Mouse (Mus musculus) kidney, embryonic 15.5 days (tissue): ENCODE data around the gene Abcc8. TPM values are rescaled to one million over a fixed set of nuclear protein-coding genes. Genes with fewer than 3 reads are reported as not detected.
"Not testable (repeated sequence)": the region's sequence is repeated elsewhere in the genome, so short reads cannot be mapped to it uniquely, and the experiment has no call there.

Source experiments
- ATAC-seq: fragments of 200-750 bp; cut with Nextera tagmentation; replicated peaks from 2 replicates; pipeline ENCODE4 v1.8.0; 2017; ENCODE audit warnings: moderate TSS enrichment; ENCODE audit not compliant: low FRiP score
- H3K27ac ChIP-seq: fragments of 300-500 bp; sonication (generic); 2 replicates; pipeline ENCODE4 v1.5.1; 2015; ENCODE audit warnings: mild to moderate bottlenecking, inconsistent platforms
- H3K27me3 ChIP-seq: fragments of 300-500 bp; sonication (generic); 2 replicates; pipeline ENCODE4 v1.6.1; 2015; ENCODE audit warnings: inconsistent platforms
- H3K36me3 ChIP-seq: fragments of 300-500 bp; sonication (generic); 2 replicates; pipeline ENCODE4 v1.6.1; 2015; ENCODE audit warnings: inconsistent platforms
- H3K4me1 ChIP-seq: fragments of 300-500 bp; sonication (generic); 2 replicates; pipeline ENCODE4 v1.6.1; 2015; ENCODE audit warnings: inconsistent platforms
- H3K4me2 ChIP-seq: fragments of 300-500 bp; sonication (generic); 2 replicates; pipeline ENCODE4 v1.6.1; 2015; ENCODE audit warnings: moderate library complexity, mild to moderate bottlenecking, inconsistent platforms
- H3K4me3 ChIP-seq: fragments of 300-500 bp; sonication (generic); replicated peaks from 2 replicates; pipeline ENCODE4 v1.5.1; 2015; ENCODE audit warnings: mild to moderate bottlenecking, inconsistent platforms
- H3K9ac ChIP-seq: fragments of 300-500 bp; sonication (generic); 2 replicates; pipeline ENCODE4 v1.6.1; 2015; ENCODE audit warnings: mild to moderate bottlenecking, inconsistent platforms
- H3K9me3 ChIP-seq: fragments of 300-500 bp; sonication (generic); replicated peaks from 2 replicates; pipeline ENCODE4 v1.6.1; 2016; ENCODE audit warnings: inconsistent platforms
- WGBS: fragments of 180-500 bp; shearing (Covaris S2); methylation state at CpG from one replicate; pipeline ENCODE4 v1.1.7; 2015; ENCODE audit warnings: mixed read lengths; 5-methylcytosine and 5-hydroxymethylcytosine counted together
- polyA plus RNA-seq: library from polyadenylated mRNA; unstranded; fragments of >200 nt; fragmentation: Nextera tagmentation; extraction: Ambion mirVana; gene quantifications from 2 replicates; pipeline ENCODE4 v1.2.1, GENCODE M21; 2015

The Abcc8 gene
- polyA plus RNA-seq, 1 experiment from 2014 or later: 2.3 TPM

GRCm38 (mm10) chr7:46195356-46195755, 15.5 kb upstream of the Abcc8 start:
- 75% methylated on average over 5 of the region's 5 CpGs for WGBS

GRCm38 (mm10) chr7:46184232-46184631, 4.4 kb upstream of the Abcc8 start:
- Histone ChIP-seq H3K4me3 (no peak overlapping the region), H3K27ac (no peak overlapping the region), H3K9ac (no peak overlapping the region), H3K4me2 (no peak overlapping the region), H3K4me1 (peaks cover 10% of the 10 kb centered on the region), H3K36me3 (no peaks in the 10 kb centered on the region), H3K9me3 (no peaks in the 10 kb centered on the region), H3K27me3 (peaks cover 34% of the 10 kb centered on the region)
- no peak for ATAC-seq

More at GRCm38 (mm10) chr7:46195356-46195755, 15.5 kb upstream of the Abcc8 start:
- H3K27ac ChIP-seq: no peak overlapping the region
- H3K4me1 ChIP-seq: no peaks in the 10 kb centered on the region
- no peak for ATAC-seq
- H3K36me3 ChIP-seq: no peaks in the 10 kb centered on the region
- H3K9ac ChIP-seq: no peak overlapping the region
- no peak overlapping the region for H3K4me2 ChIP-seq
- H3K27me3 ChIP-seq: no peaks in the 10 kb centered on the region; the same call in 1 of the 2 replicates
- H3K9me3 ChIP-seq: no peaks in the 10 kb centered on the region
- no peak overlapping the region for H3K4me3 ChIP-seq

- Histone ChIP-seq H3K9me3 (no peaks in the 10 kb centered on the region), H3K9ac (no peak overlapping the region), H3K27ac (no peak overlapping the region), H3K27me3 (peaks cover 61% of the 10 kb centered on the region), H3K36me3 (no peaks in the 10 kb centered on the region), H3K4me2 (no peak overlapping the region), H3K4me1 (peaks cover 13% of the 10 kb centered on the region), H3K4me3 (no peak overlapping the region)
- 6% methylated on average over 3 of the region's 3 CpGs for WGBS
- ATAC-seq: no peak
Observed at GRCm38 (mm10) chr7:46181590-46181989, 1.8 kb upstream of the Abcc8 start.

- H3K27ac ChIP-seq, H3K27me3 ChIP-seq, H3K4me3 ChIP-seq, H3K9me3 ChIP-seq, H3K4me1 ChIP-seq, H3K4me2 ChIP-seq, ATAC-seq, H3K36me3 ChIP-seq, H3K9ac ChIP-seq: not testable (repeated sequence)
- WGBS: 82% methylated on average over 1 of the region's 1 CpGs
Observed at GRCm38 (mm10) chr7:46168980-46169379, 10.9 kb downstream of the Abcc8 start.

GRCm38 (mm10) chr7:46168402-46168801, 11.4 kb downstream of the Abcc8 start:
- Histone ChIP-seq H3K27me3 (no peaks in the 10 kb centered on the region), H3K36me3 (no peaks in the 10 kb centered on the region), H3K27ac (no peak overlapping the region), H3K9ac (no peak overlapping the region), H3K4me3 (no peak overlapping the region), H3K4me1 (no peaks in the 10 kb centered on the region; the same call in 1 of the 2 replicates), H3K9me3 (no peaks in the 10 kb centered on the region), H3K4me2 (no peak overlapping the region)
- 93% methylated on average over 6 of the region's 6 CpGs for WGBS
- ATAC-seq: no peak

DNA sequence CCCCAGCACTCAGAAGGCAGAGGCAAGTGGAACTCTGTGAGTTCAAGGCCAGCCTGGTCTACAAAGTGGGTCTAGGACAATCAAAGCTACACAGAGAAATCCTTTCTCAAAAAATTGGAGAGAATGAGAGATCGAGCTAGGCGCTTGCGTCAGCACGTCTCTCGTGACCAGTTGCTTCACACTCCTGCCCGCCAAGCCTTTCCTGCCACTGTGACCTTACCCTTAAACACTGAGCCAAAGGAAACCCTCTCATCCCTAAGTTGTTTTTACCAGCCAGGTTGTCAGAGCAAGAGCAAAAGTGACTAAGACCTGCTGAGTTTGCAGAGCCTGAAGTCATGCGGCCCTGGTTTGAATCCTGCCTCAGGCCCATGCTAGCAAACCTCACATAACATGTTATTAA, 11.9 kb downstream of the Abcc8 start:
- Histone ChIP-seq H3K4me1 (no peaks in the 10 kb centered on the region; the same call in 1 of the 2 replicates), H3K9ac (no peak overlapping the region), H3K9me3 (no peaks in the 10 kb centered on the region), H3K27me3 (no peaks in the 10 kb centered on the region), H3K4me2 (no peak overlapping the region), H3K27ac (no peak overlapping the region), H3K4me3 (no peak overlapping the region), H3K36me3 (no peaks in the 10 kb centered on the region)
- 90% methylated on average over 7 of the region's 7 CpGs for WGBS
- no peak for ATAC-seq

DNA sequence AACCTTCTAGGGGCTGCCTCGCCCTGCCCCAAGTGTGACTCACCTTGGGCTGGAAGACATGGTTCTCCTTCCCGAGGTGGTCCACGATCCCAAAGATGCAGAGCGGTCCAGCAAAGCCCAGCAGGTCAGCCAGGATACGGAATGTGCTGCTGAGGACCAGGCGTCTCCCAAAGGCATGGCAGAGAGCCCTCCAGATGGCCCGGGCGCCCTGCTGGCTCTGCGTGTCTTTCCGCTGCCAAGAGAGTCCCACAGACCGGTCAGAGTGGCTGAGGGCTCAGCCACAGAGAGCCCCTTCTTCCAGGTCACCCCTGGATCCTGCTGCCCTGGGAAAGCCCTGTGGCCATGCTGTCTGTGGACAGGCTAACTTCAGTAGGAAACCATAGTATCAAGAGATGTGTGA, 14.0 kb downstream of the Abcc8 start:
- no peak overlapping the region for H3K9ac ChIP-seq
- no peak overlapping the region for H3K27ac ChIP-seq
- H3K4me1 ChIP-seq: no peaks in the 10 kb centered on the region; the same call in 1 of the 2 replicates
- peaks cover 3% of the 10 kb centered on the region; the same call in 1 of the 2 replicates for H3K27me3 ChIP-seq
- H3K4me3 ChIP-seq: no peak overlapping the region
- no peaks in the 10 kb centered on the region for H3K9me3 ChIP-seq
- H3K4me2 ChIP-seq: no peak overlapping the region
- H3K36me3 ChIP-seq: no peaks in the 10 kb centered on the region
- 90% methylated on average over 11 of the region's 11 CpGs for WGBS
- no peak for ATAC-seq

GRCm38 (mm10) chr7:46162731-46163130, 17.1 kb downstream of the Abcc8 start:
- no peak for ATAC-seq
- H3K27me3 ChIP-seq: peaks cover 6% of the 10 kb centered on the region; the same call in 1 of the 2 replicates
- no peak overlapping the region for H3K4me2 ChIP-seq
- H3K9me3 ChIP-seq: no peaks in the 10 kb centered on the region
- H3K9ac ChIP-seq: no peak overlapping the region
- H3K4me1 ChIP-seq: no peaks in the 10 kb centered on the region
- H3K4me3 ChIP-seq: no peak overlapping the region
- H3K27ac ChIP-seq: no peak overlapping the region
- H3K36me3 ChIP-seq: no peaks in the 10 kb centered on the region
- 76% methylated on average over 5 of the region's 5 CpGs for WGBS

- no peak for ATAC-seq
Observed at GRCm38 (mm10) chr7:46162132-46162727, 17.6 kb downstream of the Abcc8 start.

GRCm38 (mm10) chr7:46161615-46162014, 18.2 kb downstream of the Abcc8 start:
- WGBS: 42% methylated on average over 3 of the region's 3 CpGs
- no peak overlapping the region for H3K4me2 ChIP-seq
- peaks cover 6% of the 10 kb centered on the region; the same call in 1 of the 2 replicates for H3K27me3 ChIP-seq
- H3K4me3 ChIP-seq: no peak overlapping the region
- no peak overlapping the region for H3K9ac ChIP-seq
- no peak overlapping the region for H3K27ac ChIP-seq
- H3K9me3 ChIP-seq: no peaks in the 10 kb centered on the region
- ATAC-seq: no peak
- no peaks in the 10 kb centered on the region for H3K36me3 ChIP-seq
- no peaks in the 10 kb centered on the region for H3K4me1 ChIP-seq

More at GRCm38 (mm10) chr7:46162132-46162727, 17.6 kb downstream of the Abcc8 start:
- no peaks in the 10 kb centered on the region for H3K36me3 ChIP-seq
- H3K9me3 ChIP-seq: no peaks in the 10 kb centered on the region
- no peak overlapping the region for H3K4me3 ChIP-seq
- H3K4me2 ChIP-seq: no peak overlapping the region
- 73% methylated on average over 11 of the region's 11 CpGs for WGBS
- peaks cover 6% of the 10 kb centered on the region; the same call in 1 of the 2 replicates for H3K27me3 ChIP-seq
- no peaks in the 10 kb centered on the region for H3K4me1 ChIP-seq
- no peak overlapping the region for H3K9ac ChIP-seq
- no peak overlapping the region for H3K27ac ChIP-seq

DNA sequence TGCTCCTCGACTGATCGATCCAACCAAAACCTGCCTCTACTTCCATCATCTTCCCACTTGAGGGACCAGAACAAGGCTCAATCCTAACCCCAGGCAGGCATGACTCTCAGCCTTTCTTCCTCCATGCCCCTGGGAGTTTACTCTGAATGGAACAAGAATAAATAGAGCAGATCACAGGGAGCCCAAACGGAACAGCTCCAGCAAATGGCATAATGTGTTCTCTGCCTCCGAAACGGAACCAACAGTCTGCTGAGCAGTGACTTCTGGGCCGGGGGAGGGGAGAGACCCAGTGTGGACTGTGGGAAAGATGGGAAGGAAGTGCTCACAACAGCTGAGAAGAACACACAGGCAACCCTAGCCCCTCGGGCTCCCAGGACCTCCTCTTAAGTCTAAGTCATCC, 22.1 kb downstream of the Abcc8 start:
- Histone ChIP-seq H3K4me1 (peaks cover 8% of the 10 kb centered on the region), H3K27me3 (peaks cover 21% of the 10 kb centered on the region), H3K9me3 (no peaks in the 10 kb centered on the region), H3K27ac (no peak overlapping the region), H3K36me3 (no peaks in the 10 kb centered on the region), H3K9ac (no peak overlapping the region), H3K4me3 (no peak overlapping the region), H3K4me2 (no peak overlapping the region)
- 61% methylated on average over 7 of the region's 7 CpGs for WGBS
- no peak for ATAC-seq

DNA sequence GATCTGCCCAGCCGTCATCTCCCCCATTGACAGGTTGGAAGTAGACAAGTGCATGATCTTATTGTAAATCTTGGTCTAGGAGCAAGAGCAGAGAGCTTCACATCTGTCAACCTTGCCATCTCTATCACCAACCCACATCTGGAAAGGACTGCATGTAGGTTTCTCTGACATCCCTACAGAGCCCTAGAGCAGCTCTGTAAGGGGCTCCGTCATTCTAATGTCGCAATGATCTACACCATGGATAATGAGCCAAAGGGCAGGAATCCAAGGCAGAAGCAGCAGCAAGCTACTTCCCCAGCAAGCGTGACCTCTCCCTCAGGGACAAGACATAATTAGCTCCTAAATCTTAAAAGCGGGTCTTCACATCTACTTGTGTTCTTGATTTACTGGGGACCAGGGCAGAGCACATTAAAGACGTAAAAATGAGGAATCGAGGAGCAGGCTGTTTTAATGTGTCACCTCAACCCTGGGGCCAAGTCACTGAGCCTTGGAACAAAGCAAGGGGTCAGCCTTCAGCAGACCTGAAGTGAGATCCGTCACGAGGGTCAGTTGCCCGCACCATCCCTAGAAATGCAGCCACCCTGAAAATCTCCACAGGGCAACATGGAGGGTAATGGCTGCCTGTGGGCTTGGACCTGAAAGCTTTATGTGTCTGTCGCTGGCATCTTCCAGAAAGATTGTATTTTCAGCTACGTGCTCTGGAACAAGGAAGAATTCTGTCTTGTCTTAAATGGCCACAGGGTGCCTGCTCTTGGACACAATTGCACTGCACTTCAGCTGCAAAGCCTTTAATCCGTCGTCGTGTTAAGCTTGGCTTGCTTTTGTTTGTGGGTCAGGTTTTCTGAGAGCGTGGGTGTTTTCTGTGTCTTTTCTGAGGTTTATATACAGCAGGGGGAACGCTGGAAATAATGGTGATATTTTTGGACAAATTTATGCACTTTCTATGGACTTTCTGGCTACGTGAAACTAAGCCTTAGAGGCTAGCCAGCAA, 25.0 kb downstream of the Abcc8 start:
- H3K4me1 ChIP-seq: peaks cover 8% of the 10 kb centered on the region
- peak; percentile 60 for ATAC-seq
- no peak overlapping the region for H3K4me2 ChIP-seq
- peaks cover 20% of the 10 kb centered on the region for H3K27me3 ChIP-seq
- H3K4me3 ChIP-seq: no peak overlapping the region
- no peaks in the 10 kb centered on the region for H3K36me3 ChIP-seq
- 15% methylated on average over 18 of the region's 18 CpGs for WGBS
- no peak overlapping the region for H3K9ac ChIP-seq
- H3K9me3 ChIP-seq: no peaks in the 10 kb centered on the region
- no peak overlapping the region for H3K27ac ChIP-seq
